Mouse (Mus musculus) liver, embryonic 16.5 days (tissue): ENCODE data around the gene Nfib. TPM values are rescaled to one million over a fixed set of nuclear protein-coding genes. Genes with fewer than 3 reads are reported as not detected.

Source experiments
- ATAC-seq: fragments of 200-750 bp; cut with Nextera tagmentation; 2 replicates; pipeline ENCODE4 v1.8.0; 2017; ENCODE audit warnings: low read depth, mild to moderate bottlenecking, moderate number of reproducible peaks, moderate library complexity
- H3K27ac ChIP-seq: fragments of 300-500 bp; sonication (generic); 2 replicates; pipeline ENCODE4 v1.5.1; 2014; ENCODE audit warnings: mild to moderate bottlenecking, low read length
- H3K27me3 ChIP-seq: fragments of 300-500 bp; sonication (generic); 2 replicates; pipeline ENCODE4 v1.6.1; 2014; ENCODE audit warnings: low read depth, low read length, mixed read lengths; ENCODE audit not compliant: control insufficient read depth, insufficient read depth
- H3K36me3 ChIP-seq: fragments of 300-500 bp; sonication (generic); 2 replicates; pipeline ENCODE4 v1.6.1; 2014; ENCODE audit warnings: mild to moderate bottlenecking; ENCODE audit not compliant: control insufficient read depth, insufficient read depth
- H3K4me1 ChIP-seq: fragments of 300-500 bp; sonication (generic); 2 replicates; pipeline ENCODE4 v1.6.1; 2014; ENCODE audit warnings: low read depth, low read length, mixed read lengths; ENCODE audit not compliant: control insufficient read depth
- H3K4me2 ChIP-seq: fragments of 300-500 bp; sonication (generic); 2 replicates; pipeline ENCODE4 v1.6.1; 2014; ENCODE audit warnings: low read depth, low read length, mixed read lengths
- H3K4me3 ChIP-seq: fragments of 300-500 bp; sonication (generic); 2 replicates; pipeline ENCODE4 v1.5.1; 2014; ENCODE audit warnings: low read depth, mild to moderate bottlenecking, low read length
- H3K9ac ChIP-seq: fragments of 300-500 bp; sonication (generic); 2 replicates; pipeline ENCODE4 v1.6.1; 2014; ENCODE audit warnings: low read depth, low read length
- H3K9me3 ChIP-seq: fragments of 300-500 bp; sonication (generic); replicated peaks from 2 replicates; pipeline ENCODE4 v1.6.1; 2016; ENCODE audit warnings: low read length; ENCODE audit not compliant: control insufficient read depth
- WGBS: fragments of 180-500 bp; shearing (Covaris S2); extraction: QIAGEN DNeasy Blood & Tissue Kit; methylation state at CpG from one replicate; pipeline ENCODE4 v1.1.7; 2014; ENCODE audit not compliant: insufficient replicate concordance; 5-methylcytosine and 5-hydroxymethylcytosine counted together
- polyA plus RNA-seq: library from polyadenylated mRNA; unstranded; fragments of >200 nt; fragmentation: Nextera tagmentation; extraction: Ambion mirVana; gene quantifications from 2 replicates; pipeline ENCODE4 v1.2.1, GENCODE M21; 2015

Gene Nfib
- polyA plus RNA-seq, 1 experiment from 2014 or later = 5.4 TPM

- H3K4me1 ChIP-seq = no peaks in the 10 kb centered on the region
- H3K9me3 ChIP-seq = no peaks in the 10 kb centered on the region
- H3K27me3 ChIP-seq = no peaks in the 10 kb centered on the region
- H3K9ac ChIP-seq = no peak overlapping the region
- WGBS = 61% methylated on average over 2 of the region's 2 CpGs
- no peak overlapping the region for H3K27ac ChIP-seq
- ATAC-seq = no peak
- H3K4me2 ChIP-seq = no peak overlapping the region
- H3K4me3 ChIP-seq = no peak overlapping the region
- no peaks in the 10 kb centered on the region for H3K36me3 ChIP-seq
Observed at GRCm38 (mm10) chr4:82528978-82529377, 176.6 kb downstream of the Nfib start.

- WGBS = 74% methylated on average over 4 of the region's 4 CpGs
- H3K36me3 ChIP-seq = no peaks in the 10 kb centered on the region
- no peak overlapping the region for H3K4me2 ChIP-seq
- H3K27me3 ChIP-seq = no peaks in the 10 kb centered on the region
- H3K9me3 ChIP-seq = no peaks in the 10 kb centered on the region
- no peak for ATAC-seq
- no peak overlapping the region for H3K4me3 ChIP-seq
- H3K27ac ChIP-seq = no peak overlapping the region
- H3K9ac ChIP-seq = no peak overlapping the region
- no peaks in the 10 kb centered on the region for H3K4me1 ChIP-seq
Observed at GRCm38 (mm10) chr4:82519935-82520334, 185.6 kb downstream of the Nfib start.

- Histone ChIP-seq H3K4me2 (no peak overlapping the region), H3K4me1 (no peaks in the 10 kb centered on the region; the same call in 1 of the 2 replicates), H3K36me3 (no peaks in the 10 kb centered on the region), H3K9ac (no peak overlapping the region), H3K27ac (no peak overlapping the region), H3K9me3 (no peaks in the 10 kb centered on the region), H3K4me3 (no peak overlapping the region), H3K27me3 (peaks cover 3% of the 10 kb centered on the region)
- ATAC-seq = no peak
- 81% methylated on average over 1 of the region's 1 CpGs for WGBS
Observed at GRCm38 (mm10) chr4:82518132-82518531, 187.4 kb downstream of the Nfib start.

GRCm38 (mm10) chr4:82517311-82517710 is 188.2 kb downstream of the Nfib start:
- Histone ChIP-seq H3K27ac (no peak overlapping the region), H3K9me3 (no peaks in the 10 kb centered on the region), H3K4me1 (no peaks in the 10 kb centered on the region; the same call in 1 of the 2 replicates), H3K36me3 (no peaks in the 10 kb centered on the region), H3K4me2 (no peak overlapping the region), H3K27me3 (peaks cover 10% of the 10 kb centered on the region), H3K4me3 (no peak overlapping the region), H3K9ac (no peak overlapping the region)
- no peak for ATAC-seq
- WGBS = 50% methylated on average over 7 of the region's 7 CpGs

- Histone ChIP-seq H3K27ac (no peak overlapping the region), H3K9me3 (no peaks in the 10 kb centered on the region), H3K9ac (no peak overlapping the region), H3K36me3 (no peaks in the 10 kb centered on the region), H3K4me3 (no peak overlapping the region), H3K4me1 (no peaks in the 10 kb centered on the region; the same call in 1 of the 2 replicates), H3K27me3 (peaks cover 20% of the 10 kb centered on the region), H3K4me2 (no peak overlapping the region)
- ATAC-seq = no peak
- 49% methylated on average over 6 of the region's 6 CpGs for WGBS
Observed at GRCm38 (mm10) chr4:82516211-82516795, 189.2 kb downstream of the Nfib start.

GRCm38 (mm10) chr4:82514921-82515320 is 190.6 kb downstream of the Nfib start:
- WGBS = 67% methylated on average over 8 of the region's 8 CpGs
- Histone ChIP-seq H3K4me1 (no peaks in the 10 kb centered on the region; the same call in 1 of the 2 replicates), H3K36me3 (no peaks in the 10 kb centered on the region), H3K4me3 (no peak overlapping the region), H3K27ac (no peak overlapping the region), H3K4me2 (no peak overlapping the region), H3K27me3 (peaks cover 29% of the 10 kb centered on the region), H3K9me3 (no peaks in the 10 kb centered on the region), H3K9ac (no peak overlapping the region)
- no peak for ATAC-seq

GRCm38 (mm10) chr4:82514373-82514772 is 191.2 kb downstream of the Nfib start:
- ATAC-seq = no peak
- no peak overlapping the region for H3K4me3 ChIP-seq
- H3K36me3 ChIP-seq = no peaks in the 10 kb centered on the region
- H3K9ac ChIP-seq = no peak overlapping the region
- H3K27ac ChIP-seq = no peak overlapping the region
- 53% methylated on average over 1 of the region's 1 CpGs for WGBS
- peaks cover 33% of the 10 kb centered on the region for H3K27me3 ChIP-seq
- H3K9me3 ChIP-seq = no peaks in the 10 kb centered on the region
- H3K4me1 ChIP-seq = no peaks in the 10 kb centered on the region; the same call in 1 of the 2 replicates
- H3K4me2 ChIP-seq = no peak overlapping the region

- Histone ChIP-seq H3K27ac (no peak overlapping the region), H3K4me2 (peak overlapping the region; percentile 60), H3K27me3 (peaks cover 37% of the 10 kb centered on the region), H3K9me3 (no peaks in the 10 kb centered on the region), H3K36me3 (no peaks in the 10 kb centered on the region), H3K4me1 (no peaks in the 10 kb centered on the region; the same call in 1 of the 2 replicates), H3K9ac (peak overlapping the region; percentile 45), H3K4me3 (peak overlapping the region; percentile 55)
- ATAC-seq = no peak; the same call in 1 of the 2 replicates
- 4% methylated on average over 14 of the region's 14 CpGs for WGBS
Observed at GRCm38 (mm10) chr4:82513426-82513750, 192.2 kb downstream of the Nfib start.

- peak overlapping the region; percentile 55 for H3K4me3 ChIP-seq
- H3K27me3 ChIP-seq = peaks cover 42% of the 10 kb centered on the region
- H3K9me3 ChIP-seq = no peaks in the 10 kb centered on the region
- H3K9ac ChIP-seq = peak overlapping the region; percentile 45
- H3K27ac ChIP-seq = peak overlapping the region; percentile 80
- ATAC-seq = peak; percentile 97
- H3K4me1 ChIP-seq = no peaks in the 10 kb centered on the region; the same call in 1 of the 2 replicates
- no peaks in the 10 kb centered on the region for H3K36me3 ChIP-seq
- under 1% methylated on average over 56 of the region's 63 CpGs for WGBS
- peak overlapping the region; percentile 60 for H3K4me2 ChIP-seq
Observed at GRCm38 (mm10) chr4:82512743-82513425, 192.7 kb downstream of the Nfib start.
